Mouse (Mus musculus) thymus, postnatal 0 days (tissue): Measurements from ENCODE around the gene Ctc1. TPM values are rescaled to one million over a fixed set of nuclear protein-coding genes. Genes with fewer than 3 reads are reported as not detected.

Source experiments
- microRNA-seq: library from miRNA; unstranded; fragments of <30 nt; microRNA quantifications from one replicate; pipeline ENCODE4, GENCODE M21; 2016; ENCODE audit warnings: borderline number of aligned reads
- polyA plus RNA-seq: library from polyadenylated mRNA; unstranded; fragments of >200 nt; fragmentation: Nextera tagmentation; extraction: Ambion mirVana; gene quantifications from 2 replicates; pipeline ENCODE4 v1.2.1, GENCODE M21; 2015

Ctc1 gene
- polyA plus RNA-seq, 1 experiment from 2014 or later, result 20.7 TPM

Small RNA genes within 50 kb of the gene (microRNA-seq; reads per million reads assigned to microRNA genes)
- 2.5 reads per million for gene Mir3062

Other genes with a start within 250 kb of the Ctc1 start
- 57.1 and 60.3 TPM in 2 replicates for gene Ndel1, start 144.1 kb upstream of the Ctc1 start, polyA plus RNA-seq
- gene Rnf222, start 127.4 kb upstream of the Ctc1 start, polyA plus RNA-seq, result 0.05 TPM in 1 of 2 replicates, not detected in the other
- gene Rpl26, start 114.3 kb upstream of the Ctc1 start, polyA plus RNA-seq, result 1,221 and 1,303 TPM in 2 replicates
- not detected in 2 replicates for gene Odf4, start 88.8 kb upstream of the Ctc1 start, polyA plus RNA-seq
- 1.0 and 1.1 TPM in 2 replicates for gene Arhgef15, start 58.4 kb upstream of the Ctc1 start, polyA plus RNA-seq
- 4.0 and 4.8 TPM in 2 replicates for gene Slc25a35, start 47.8 kb upstream of the Ctc1 start, polyA plus RNA-seq
- gene Rangrf, start 40.7 kb upstream of the Ctc1 start, polyA plus RNA-seq, result 38.6 and 44.6 TPM in 2 replicates
- 26.9 and 29.7 TPM in 2 replicates for gene Pfas, start 7.5 kb upstream of the Ctc1 start, polyA plus RNA-seq
- 134 and 154 TPM in 2 replicates for gene Aurkb, start 29.7 kb downstream of the Ctc1 start, polyA plus RNA-seq
- 9.8 and 12.4 TPM in 2 replicates for gene Borcs6, start 43.8 kb downstream of the Ctc1 start, polyA plus RNA-seq
- gene Tmem107, start 54.9 kb downstream of the Ctc1 start, polyA plus RNA-seq, result 29.8 and 33.2 TPM in 2 replicates
- gene Vamp2, start 72.6 kb downstream of the Ctc1 start, polyA plus RNA-seq, result 35.9 and 38.5 TPM in 2 replicates
- 3.5 and 4.7 TPM in 2 replicates for gene Per1, start 79.3 kb downstream of the Ctc1 start, polyA plus RNA-seq
- gene Hes7, start 104.5 kb downstream of the Ctc1 start, polyA plus RNA-seq, result 0.39 and 0.71 TPM in 2 replicates
- 0.49 and 0.64 TPM in 2 replicates for gene 9130213A22Rik, start 106.7 kb downstream of the Ctc1 start, polyA plus RNA-seq
- 0.62 and 0.73 TPM in 2 replicates for gene Aloxe3, start 110.0 kb downstream of the Ctc1 start, polyA plus RNA-seq
- gene Alox12b, start 141.1 kb downstream of the Ctc1 start, polyA plus RNA-seq, result 0.44 and 0.49 TPM in 2 replicates
- gene Alox8, start 181.9 kb downstream of the Ctc1 start, polyA plus RNA-seq, result 0.14 and 0.17 TPM in 2 replicates
- gene Gucy2e, start 221.1 kb downstream of the Ctc1 start, polyA plus RNA-seq, result not detected in 2 replicates